Mouse (Mus musculus) lung, adult 18-20 months (tissue): Measurements from ENCODE around the gene Stap2.
A peak's percentile ranks its signal among the peaks of the same experiment; 100 is the strongest.

Source experiments
- DNase-seq, 2 experiments: peaks; one replicate each; pipeline ENCODE4 v3.0.0; 2022; ENCODE audit warnings: mixed read lengths in 2 of 2

Gene Stap2

GRCm38 (mm10) chr17:56003000-56003399 is 2.4 kb downstream of the Stap2 start:
- DNase-seq: no peak

- no peak for DNase-seq
Observed at GRCm38 (mm10) chr17:55999794-56000499, 5.4 kb downstream of the Stap2 start.

- DNase-seq: no peak
Observed at GRCm38 (mm10) chr17:55996007-55996406, 9.4 kb downstream of the Stap2 start.

GRCm38 (mm10) chr17:55990278-55990898 is 15.0 kb downstream of the Stap2 start:
- no peak for DNase-seq

GRCm38 (mm10) chr17:55986030-55986961 is 19.1 kb downstream of the Stap2 start, which contains the start of gene Fsd1:
TSS of gene Fsd1 (plus strand) at chr17:55986509.
- no peak for DNase-seq

- DNase-seq: peak in 1 of 2 experiments; percentile 49
Observed at GRCm38 (mm10) chr17:55977301-55977700, 28.1 kb downstream of the Stap2 start.

- peak; percentile 78 to 83 for DNase-seq
Observed at GRCm38 (mm10) chr17:55976255-55976862, 29.0 kb downstream of the Stap2 start.

- DNase-seq: no peak
Observed at GRCm38 (mm10) chr17:55971453-55971852, 33.9 kb downstream of the Stap2 start.

GRCm38 (mm10) chr17:55969966-55970891 is 35.2 kb downstream of the Stap2 start, which contains the start of gene Shd:
TSS of gene Shd (plus strand) at chr17:55970467.
- DNase-seq: no peak

- no peak for DNase-seq
Observed at GRCm38 (mm10) chr17:55969560-55969959, 35.8 kb downstream of the Stap2 start.

GRCm38 (mm10) chr17:55968210-55968609 is 37.2 kb downstream of the Stap2 start:
- DNase-seq: no peak

GRCm38 (mm10) chr17:55967186-55967585 is 38.2 kb downstream of the Stap2 start:
- DNase-seq: no peak

GRCm38 (mm10) chr17:55964996-55965395 is 40.4 kb downstream of the Stap2 start:
- no peak for DNase-seq

GRCm38 (mm10) chr17:55964496-55964895 is 40.9 kb downstream of the Stap2 start:
- DNase-seq: no peak

- no peak for DNase-seq
Observed at GRCm38 (mm10) chr17:55963171-55963570, 42.2 kb downstream of the Stap2 start.

GRCm38 (mm10) chr17:55961631-55962030 is 43.8 kb downstream of the Stap2 start:
- DNase-seq: no peak

- DNase-seq: no peak
Observed at GRCm38 (mm10) chr17:55960791-55961190, 44.6 kb downstream of the Stap2 start.

- no peak for DNase-seq
Observed at GRCm38 (mm10) chr17:55959946-55960740, 45.2 kb downstream of the Stap2 start.

- DNase-seq: peak; percentile 93
Observed at GRCm38 (mm10) chr17:55958918-55959728, 46.3 kb downstream of the Stap2 start, which contains the start of gene Yju2. TSS of gene Yju2 (plus strand) at chr17:55959099.

GRCm38 (mm10) chr17:55958584-55958886 is 46.8 kb downstream of the Stap2 start:
- no peak for DNase-seq
